Mouse (Mus musculus): Measurements from ENCODE around the gene Ankrd33b. TPM values are rescaled to one million over a fixed set of nuclear protein-coding genes. Genes with fewer than 3 reads are reported as not detected.

Gene Ankrd33b
- polyA plus RNA-seq, 1 experiment from 2014 or later, result 1.1 TPM

GRCm38 (mm10) chr15:31264827-31265226 is 102.7 kb downstream of the Ankrd33b start:
- 29% methylated on average over 6 of the region's 6 CpGs for WGBS
- Histone ChIP-seq H3K36me3 (ENCODE audit: control insufficient read depth, insufficient read depth, low read length) (no peaks in the 10 kb centered on the region), H3K4me2 (ENCODE audit: low read depth) (no peak overlapping the region), H3K9ac (ENCODE audit: low read length) (no peak overlapping the region), H3K4me1 (ENCODE audit: control insufficient read depth, insufficient read depth, low read length) (no peaks in the 10 kb centered on the region), H3K27me3 (ENCODE audit: control insufficient read depth, insufficient read depth, low read length) (no peaks in the 10 kb centered on the region), H3K9me3 (ENCODE audit: control insufficient read depth, low read length) (no peaks in the 10 kb centered on the region), H3K4me3 (ENCODE audit: low read depth, low read length) (no peak overlapping the region), H3K27ac (ENCODE audit: low read depth, low read length) (no peak overlapping the region)
- ATAC-seq (ENCODE audit: insufficient read depth, low FRiP score, low TSS enrichment) (peak; percentile 87), DNase-seq (ENCODE audit: low spot score) (peak; percentile 87)

- Histone ChIP-seq H3K36me3 (ENCODE audit: control insufficient read depth, insufficient read depth, low read length) (no peaks in the 10 kb centered on the region), H3K9ac (ENCODE audit: low read length) (no peak overlapping the region), H3K4me1 (ENCODE audit: control insufficient read depth, insufficient read depth, low read length) (no peaks in the 10 kb centered on the region; the same call in 1 of the 2 replicates), H3K4me3 (ENCODE audit: low read depth, low read length) (no peak overlapping the region), H3K27me3 (ENCODE audit: control insufficient read depth, insufficient read depth, low read length) (no peaks in the 10 kb centered on the region), H3K9me3 (ENCODE audit: control insufficient read depth, low read length) (no peaks in the 10 kb centered on the region), H3K4me2 (ENCODE audit: low read depth) (no peak overlapping the region), H3K27ac (ENCODE audit: low read depth, low read length) (no peak overlapping the region)
- no peak for DNase-seq (ENCODE audit: low spot score)
- 77% methylated on average over 9 of the region's 9 CpGs for WGBS
- ATAC-seq (ENCODE audit: insufficient read depth, low FRiP score, low TSS enrichment), result no peak
Observed at GRCm38 (mm10) chr15:31262361-31262760, 105.2 kb downstream of the Ankrd33b start.

DNA sequence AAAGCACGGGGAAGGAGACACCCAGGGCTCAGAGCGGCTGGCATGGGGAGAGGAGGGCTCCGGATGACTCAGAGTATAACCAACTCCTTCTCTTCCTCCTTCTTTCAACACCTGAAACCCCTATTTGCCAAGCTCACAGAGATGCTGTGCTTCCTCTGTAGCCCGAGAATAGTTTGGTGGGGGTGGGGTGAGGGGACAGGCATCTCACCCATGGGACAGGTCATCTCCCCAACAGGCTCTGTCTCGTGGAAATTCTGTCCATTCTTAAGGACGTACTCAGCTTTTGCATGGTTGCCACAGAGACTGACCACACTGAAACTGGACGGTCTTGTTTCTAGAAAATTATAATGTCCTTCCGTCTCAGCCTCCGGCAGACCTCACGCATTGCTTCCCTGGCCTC is 106.4 kb downstream of the Ankrd33b start:
- H3K9ac ChIP-seq (ENCODE audit: low read length), result no peak overlapping the region
- H3K36me3 ChIP-seq (ENCODE audit: control insufficient read depth, insufficient read depth, low read length), result no peaks in the 10 kb centered on the region
- no peaks in the 10 kb centered on the region for H3K9me3 ChIP-seq (ENCODE audit: control insufficient read depth, low read length)
- DNase-seq (ENCODE audit: low spot score), result no peak
- H3K27me3 ChIP-seq (ENCODE audit: control insufficient read depth, insufficient read depth, low read length), result no peaks in the 10 kb centered on the region
- H3K4me2 ChIP-seq (ENCODE audit: low read depth), result no peak overlapping the region
- no peak overlapping the region for H3K4me3 ChIP-seq (ENCODE audit: low read depth, low read length)
- H3K27ac ChIP-seq (ENCODE audit: low read depth, low read length), result no peak overlapping the region
- WGBS, result 75% methylated on average over 10 of the region's 10 CpGs
- no peaks in the 10 kb centered on the region; the same call in 1 of the 2 replicates for H3K4me1 ChIP-seq (ENCODE audit: control insufficient read depth, insufficient read depth, low read length)
- ATAC-seq (ENCODE audit: insufficient read depth, low FRiP score, low TSS enrichment), result no peak

GRCm38 (mm10) chr15:31258693-31259439 is 108.7 kb downstream of the Ankrd33b start:
- whole genome bisulfite sequencing, result 79% methylated on average over 18 of the region's 18 CpGs
- Histone ChIP-seq H3K27ac (ENCODE audit: low read depth, low read length) (no peak overlapping the region), H3K9me3 (ENCODE audit: control insufficient read depth, low read length) (no peaks in the 10 kb centered on the region), H3K4me3 (ENCODE audit: low read depth, low read length) (no peak overlapping the region), H3K4me2 (ENCODE audit: low read depth) (no peak overlapping the region), H3K27me3 (ENCODE audit: control insufficient read depth, insufficient read depth, low read length) (no peaks in the 10 kb centered on the region), H3K4me1 (ENCODE audit: control insufficient read depth, insufficient read depth, low read length) (no peaks in the 10 kb centered on the region; the same call in 1 of the 2 replicates), H3K9ac (ENCODE audit: low read length) (no peak overlapping the region), H3K36me3 (ENCODE audit: control insufficient read depth, insufficient read depth, low read length) (no peaks in the 10 kb centered on the region)
- no peak for DNase-seq (ENCODE audit: low spot score)
- ATAC-seq (ENCODE audit: insufficient read depth, low FRiP score, low TSS enrichment), result no peak

DNA sequence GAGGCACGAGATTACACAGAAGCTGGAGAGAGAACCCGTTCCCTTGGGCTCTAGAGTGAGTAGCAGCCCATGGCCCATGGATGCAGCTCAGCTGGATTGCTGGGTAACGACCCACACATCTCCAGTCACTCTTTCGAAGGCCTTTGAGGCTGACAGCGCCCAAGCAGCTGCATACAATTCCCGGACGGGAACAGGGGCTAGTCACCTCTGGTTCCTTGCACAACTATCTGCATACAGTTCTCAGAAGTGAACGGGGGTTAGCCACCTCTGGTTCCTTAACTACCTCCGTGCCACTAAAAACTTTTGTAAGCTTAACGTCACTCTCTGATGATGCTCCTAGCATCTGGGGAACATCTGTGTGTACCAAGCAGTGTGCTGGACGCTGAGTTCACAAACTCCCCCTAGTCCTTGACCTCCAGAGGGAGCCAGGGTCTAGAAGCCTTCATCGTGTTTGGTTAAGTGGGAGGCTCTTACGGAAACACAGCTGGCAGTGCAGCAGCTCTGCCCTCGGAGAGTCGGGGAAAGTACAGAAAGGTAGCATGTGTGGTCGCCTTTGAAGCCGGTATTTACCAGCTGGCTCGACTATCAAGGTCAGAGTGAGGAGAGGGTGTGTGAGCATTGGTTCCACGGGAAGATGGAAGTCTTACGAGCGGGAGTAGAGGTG is 109.4 kb downstream of the Ankrd33b start:
- no peak overlapping the region for H3K9ac ChIP-seq (ENCODE audit: low read length)
- no peak for ATAC-seq (ENCODE audit: insufficient read depth, low FRiP score, low TSS enrichment)
- DNase-seq (ENCODE audit: low spot score), result no peak
- no peaks in the 10 kb centered on the region for H3K27me3 ChIP-seq (ENCODE audit: control insufficient read depth, insufficient read depth, low read length)
- no peak overlapping the region for H3K4me3 ChIP-seq (ENCODE audit: low read depth, low read length)
- no peak overlapping the region for H3K4me2 ChIP-seq (ENCODE audit: low read depth)
- no peaks in the 10 kb centered on the region for H3K36me3 ChIP-seq (ENCODE audit: control insufficient read depth, insufficient read depth, low read length)
- no peaks in the 10 kb centered on the region; the same call in 1 of the 2 replicates for H3K4me1 ChIP-seq (ENCODE audit: control insufficient read depth, insufficient read depth, low read length)
- WGBS, result 67% methylated on average over 21 of the region's 21 CpGs
- H3K27ac ChIP-seq (ENCODE audit: low read depth, low read length), result no peak overlapping the region
- H3K9me3 ChIP-seq (ENCODE audit: control insufficient read depth, low read length), result no peaks in the 10 kb centered on the region

DNA sequence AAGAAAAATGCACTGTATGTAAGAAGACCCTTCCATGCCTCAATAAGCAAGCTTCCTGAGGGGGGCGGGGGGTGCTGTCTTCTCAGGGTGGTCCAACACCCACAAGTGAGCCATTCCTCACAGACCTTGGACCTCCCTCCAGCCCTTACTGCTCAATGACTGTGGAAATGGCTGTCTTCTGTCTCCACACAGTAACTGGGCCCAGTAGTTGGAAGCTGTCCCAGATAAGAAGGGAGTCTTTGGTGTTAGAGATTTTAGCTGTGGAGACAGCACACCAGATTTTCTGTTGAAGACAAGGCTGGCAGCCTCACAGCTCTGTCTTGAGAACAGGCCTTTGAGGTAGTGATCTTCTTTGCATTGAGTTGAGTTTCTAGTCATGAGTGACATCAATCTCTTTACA is 110.2 kb downstream of the Ankrd33b start:
- no peak for DNase-seq (ENCODE audit: low spot score)
- no peaks in the 10 kb centered on the region; the same call in 1 of the 2 replicates for H3K4me1 ChIP-seq (ENCODE audit: control insufficient read depth, insufficient read depth, low read length)
- ATAC-seq (ENCODE audit: insufficient read depth, low FRiP score, low TSS enrichment), result no peak
- H3K27me3 ChIP-seq (ENCODE audit: control insufficient read depth, insufficient read depth, low read length), result no peaks in the 10 kb centered on the region
- no peak overlapping the region for H3K9ac ChIP-seq (ENCODE audit: low read length)
- H3K9me3 ChIP-seq (ENCODE audit: control insufficient read depth, low read length), result no peaks in the 10 kb centered on the region
- no peaks in the 10 kb centered on the region for H3K36me3 ChIP-seq (ENCODE audit: control insufficient read depth, insufficient read depth, low read length)
- 93% methylated on average over 1 of the region's 1 CpGs for WGBS
- H3K4me3 ChIP-seq (ENCODE audit: low read depth, low read length), result no peak overlapping the region
- no peak overlapping the region for H3K4me2 ChIP-seq (ENCODE audit: low read depth)
- no peak overlapping the region for H3K27ac ChIP-seq (ENCODE audit: low read depth, low read length)

GRCm38 (mm10) chr15:31255762-31256161 is 111.8 kb downstream of the Ankrd33b start:
- ATAC-seq (ENCODE audit: insufficient read depth, low FRiP score, low TSS enrichment) (no peak), DNase-seq (ENCODE audit: low spot score) (no peak)
- Histone ChIP-seq H3K4me3 (ENCODE audit: low read depth, low read length) (no peak overlapping the region), H3K27ac (ENCODE audit: low read depth, low read length) (no peak overlapping the region), H3K4me2 (ENCODE audit: low read depth) (no peak overlapping the region), H3K36me3 (ENCODE audit: control insufficient read depth, insufficient read depth, low read length) (no peaks in the 10 kb centered on the region), H3K9me3 (ENCODE audit: control insufficient read depth, low read length) (no peaks in the 10 kb centered on the region), H3K4me1 (ENCODE audit: control insufficient read depth, insufficient read depth, low read length) (no peaks in the 10 kb centered on the region; the same call in 1 of the 2 replicates), H3K27me3 (ENCODE audit: control insufficient read depth, insufficient read depth, low read length) (no peaks in the 10 kb centered on the region), H3K9ac (ENCODE audit: low read length) (no peak overlapping the region)
- 85% methylated on average over 6 of the region's 6 CpGs for WGBS

- no peak for DNase-seq (ENCODE audit: low spot score)
- no peaks in the 10 kb centered on the region; the same call in 1 of the 2 replicates for H3K4me1 ChIP-seq (ENCODE audit: control insufficient read depth, insufficient read depth, low read length)
- no peak overlapping the region for H3K4me3 ChIP-seq (ENCODE audit: low read depth, low read length)
- no peaks in the 10 kb centered on the region for H3K36me3 ChIP-seq (ENCODE audit: control insufficient read depth, insufficient read depth, low read length)
- no peaks in the 10 kb centered on the region for H3K27me3 ChIP-seq (ENCODE audit: control insufficient read depth, insufficient read depth, low read length)
- no peak overlapping the region for H3K27ac ChIP-seq (ENCODE audit: low read depth, low read length)
- no peaks in the 10 kb centered on the region for H3K9me3 ChIP-seq (ENCODE audit: control insufficient read depth, low read length)
- no peak overlapping the region for H3K9ac ChIP-seq (ENCODE audit: low read length)
- H3K4me2 ChIP-seq (ENCODE audit: low read depth), result no peak overlapping the region
- no peak for ATAC-seq (ENCODE audit: insufficient read depth, low FRiP score, low TSS enrichment)
- 84% methylated on average over 9 of the region's 9 CpGs for WGBS
Observed at GRCm38 (mm10) chr15:31254939-31255535, 112.5 kb downstream of the Ankrd33b start.

Data from neural tube, embryonic 11.5 days (tissue).